Mouse (Mus musculus) megakaryocyte, embryonic 14.5 days (primary cell): ENCODE measurements around the gene Ltn1.

Experiments used
- FLI1 ChIP-seq: IDR thresholded peaks from 2 replicates; pipeline ENCODE4 v1.6.1; 2012; ENCODE audit warnings: low read length, inconsistent platforms, mixed read lengths
- GATA1 ChIP-seq: IDR thresholded peaks from 3 replicates; pipeline ENCODE4 v1.6.1; 2012; ENCODE audit warnings: mixed read lengths, low read length, inconsistent platforms, borderline replicate concordance

DNA sequence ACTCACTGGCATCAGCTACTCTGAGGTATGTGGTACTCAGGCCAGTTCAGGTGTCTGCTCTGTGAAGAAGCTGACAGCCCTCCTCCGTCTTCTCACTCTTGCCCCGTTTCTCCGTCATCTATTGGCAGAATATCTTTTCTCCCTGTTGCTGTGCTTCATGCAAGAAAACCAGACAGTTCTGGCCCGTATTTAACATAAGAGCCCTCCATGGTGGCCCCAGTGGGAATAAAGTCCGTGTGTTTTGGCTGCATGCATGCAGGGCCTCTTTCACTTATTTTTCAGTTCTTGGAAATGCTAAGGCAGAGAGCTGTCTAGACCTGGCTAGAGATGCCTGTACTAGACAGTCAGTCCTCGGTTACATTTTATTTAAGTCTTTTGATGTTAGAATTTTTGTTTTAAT lies 72.3 kb downstream of the Ltn1 start:
- TF ChIP-seq FLI1, result no peak
- no peak for TF ChIP-seq GATA1
